Mouse (Mus musculus): Measurements from ENCODE around the gene Gltpd2. TPM values are rescaled to one million over a fixed set of nuclear protein-coding genes. Genes with fewer than 3 reads are reported as not detected.

The Gltpd2 gene
- polyA plus RNA-seq, 1 experiment = not detected

GRCm38 (mm10) chr11:70500476-70500812, 18.6 kb upstream of the Gltpd2 start:
- TF ChIP-seq CTCF (IDR thresholded peaks at IDR 0.05; ENCODE audit: low read depth, low read length) (no peak), POLR2A (IDR thresholded peaks at IDR 0.05; ENCODE audit: borderline replicate concordance, low read depth, low read length) (no peak)
- no peak overlapping the region for H3K4me3 ChIP-seq (ENCODE audit: insufficient read depth, low read length)
- H3K27ac ChIP-seq (ENCODE audit: insufficient read depth, low read depth, low read length) = peak overlapping the region; percentile 92

GRCm38 (mm10) chr11:70502018-70502417, 17.0 kb upstream of the Gltpd2 start:
- no peak for TF ChIP-seq POLR2A (IDR thresholded peaks at IDR 0.05; ENCODE audit: borderline replicate concordance, low read depth, low read length)
- Histone ChIP-seq H3K4me1 (ENCODE audit: control insufficient read depth, insufficient read depth, low read length) (peaks cover 39% of the 10 kb centered on the region), H3K4me3 (ENCODE audit: insufficient read depth, low read length) (no peak overlapping the region), H3K27ac (ENCODE audit: insufficient read depth, low read depth, low read length) (no peak overlapping the region)

More at GRCm38 (mm10) chr11:70500476-70500812, 18.6 kb upstream of the Gltpd2 start:
- H3K4me1 ChIP-seq (ENCODE audit: control insufficient read depth, insufficient read depth, low read length) = peaks cover 37% of the 10 kb centered on the region

GRCm38 (mm10) chr11:70504970-70505369, 14.0 kb upstream of the Gltpd2 start, which contains the start of gene Tm4sf5:
Tm4sf5 (plus strand) TSS chr11:70505244.
- Histone ChIP-seq H3K27ac (ENCODE audit: insufficient read depth, low read depth, low read length) (no peak within 1 kb of the TSS), H3K4me1 (ENCODE audit: control insufficient read depth, insufficient read depth, low read length) (peaks cover 18% of the 10 kb centered on the region), H3K4me3 (ENCODE audit: insufficient read depth, low read length) (no peak within 1 kb of the TSS)
- no peak for TF ChIP-seq CTCF (IDR thresholded peaks at IDR 0.05; ENCODE audit: low read depth, low read length)
- no peak for TF ChIP-seq POLR2A (IDR thresholded peaks at IDR 0.05; ENCODE audit: borderline replicate concordance, low read depth, low read length)

- no peak overlapping the region for H3K4me3 ChIP-seq (ENCODE audit: insufficient read depth, low read length)
- no peak overlapping the region for H3K27ac ChIP-seq (ENCODE audit: insufficient read depth, low read depth, low read length)
- H3K4me1 ChIP-seq (ENCODE audit: control insufficient read depth, insufficient read depth, low read length) = peaks cover 14% of the 10 kb centered on the region
- peak; percentile 37 for TF ChIP-seq CTCF (IDR thresholded peaks at IDR 0.05; ENCODE audit: low read depth, low read length)
- no peak for TF ChIP-seq POLR2A (IDR thresholded peaks at IDR 0.05; ENCODE audit: borderline replicate concordance, low read depth, low read length)
These were observed 12.6 kb upstream of the Gltpd2 start for GRCm38 (mm10) chr11:70506385-70506784.

- TF ChIP-seq CTCF (IDR thresholded peaks at IDR 0.05; ENCODE audit: low read depth, low read length) = no peak
- no peak for TF ChIP-seq POLR2A (IDR thresholded peaks at IDR 0.05; ENCODE audit: borderline replicate concordance, low read depth, low read length)
- peaks cover 14% of the 10 kb centered on the region for H3K4me1 ChIP-seq (ENCODE audit: control insufficient read depth, insufficient read depth, low read length)
These were observed 12.0 kb upstream of the Gltpd2 start for GRCm38 (mm10) chr11:70506962-70507515.

GRCm38 (mm10) chr11:70509753-70510564, 9.0 kb upstream of the Gltpd2 start:
- TF ChIP-seq POLR2A (IDR thresholded peaks at IDR 0.05; ENCODE audit: borderline replicate concordance, low read depth, low read length) (no peak), CTCF (IDR thresholded peaks at IDR 0.05; ENCODE audit: low read depth, low read length) (peak; percentile 50; the same call in 1 of the 2 replicates)
- Histone ChIP-seq H3K4me3 (ENCODE audit: insufficient read depth, low read length) (no peak overlapping the region), H3K4me1 (ENCODE audit: control insufficient read depth, insufficient read depth, low read length) (peaks cover 8% of the 10 kb centered on the region), H3K27ac (ENCODE audit: insufficient read depth, low read depth, low read length) (no peak overlapping the region)

More at GRCm38 (mm10) chr11:70506962-70507515, 12.0 kb upstream of the Gltpd2 start:
- no peak overlapping the region for H3K27ac ChIP-seq (ENCODE audit: insufficient read depth, low read depth, low read length)
- no peak overlapping the region for H3K4me3 ChIP-seq (ENCODE audit: insufficient read depth, low read length)

- TF ChIP-seq POLR2A (IDR thresholded peaks at IDR 0.05; ENCODE audit: borderline replicate concordance, low read depth, low read length) = no peak
- no peak for TF ChIP-seq CTCF (IDR thresholded peaks at IDR 0.05; ENCODE audit: low read depth, low read length)
- Histone ChIP-seq H3K27ac (ENCODE audit: insufficient read depth, low read depth, low read length) (no peak overlapping the region), H3K4me1 (ENCODE audit: control insufficient read depth, insufficient read depth, low read length) (peaks cover 4% of the 10 kb centered on the region; the same call in 1 of the 2 replicates), H3K4me3 (ENCODE audit: insufficient read depth, low read length) (no peak overlapping the region)
These were observed 7.8 kb upstream of the Gltpd2 start for GRCm38 (mm10) chr11:70511242-70511641.

GRCm38 (mm10) chr11:70511825-70512224, 7.2 kb upstream of the Gltpd2 start:
- Histone ChIP-seq H3K4me3 (ENCODE audit: insufficient read depth, low read length) (no peak overlapping the region), H3K27ac (ENCODE audit: insufficient read depth, low read depth, low read length) (no peak overlapping the region), H3K4me1 (ENCODE audit: control insufficient read depth, insufficient read depth, low read length) (0 out of 2 replicates have a peak, but pooled peaks cover 3% of the 10 kb centered on the region)
- TF ChIP-seq CTCF (IDR thresholded peaks at IDR 0.05; ENCODE audit: low read depth, low read length) (no peak), POLR2A (IDR thresholded peaks at IDR 0.05; ENCODE audit: borderline replicate concordance, low read depth, low read length) (no peak)

GRCm38 (mm10) chr11:70512709-70513342, 6.2 kb upstream of the Gltpd2 start:
- Histone ChIP-seq H3K4me3 (ENCODE audit: insufficient read depth, low read length) (no peak overlapping the region), H3K27ac (ENCODE audit: insufficient read depth, low read depth, low read length) (no peak overlapping the region), H3K4me1 (ENCODE audit: control insufficient read depth, insufficient read depth, low read length) (0 out of 2 replicates have a peak, but pooled peaks cover 3% of the 10 kb centered on the region)
- no peak for TF ChIP-seq POLR2A (IDR thresholded peaks at IDR 0.05; ENCODE audit: borderline replicate concordance, low read depth, low read length)
- no peak for TF ChIP-seq CTCF (IDR thresholded peaks at IDR 0.05; ENCODE audit: low read depth, low read length)

Measured in bone marrow macrophage, adult 2 months (primary cell).